Mouse (Mus musculus): ENCODE data around the gene Rngtt.
"Not testable (repeated sequence)": the region's sequence is repeated elsewhere in the genome, so short reads cannot be mapped to it uniquely, and the experiment has no call there.

Gene Rngtt

DNA sequence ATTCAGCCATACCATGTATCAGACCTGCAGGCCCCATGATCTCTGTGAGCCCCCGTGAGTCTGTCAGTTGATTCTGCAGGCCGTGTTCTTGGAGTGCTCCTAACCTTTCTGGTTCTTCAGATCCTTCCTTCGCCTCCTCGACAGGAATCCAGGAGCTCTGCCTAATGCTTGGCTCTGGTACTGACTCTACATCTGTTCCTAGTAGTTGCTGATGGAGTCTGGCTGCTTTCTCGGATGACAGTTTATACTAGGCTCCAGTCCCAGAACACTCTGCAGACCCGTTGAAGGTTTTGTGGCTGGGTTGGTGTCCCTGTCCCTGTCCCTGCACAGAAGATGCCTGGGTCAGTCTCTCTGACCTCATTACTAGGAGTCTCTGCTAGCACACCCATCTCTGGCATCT, 131.8 kb downstream of the Rngtt start:
- DNase-seq (ENCODE audit: low read depth, low spot score), result no peak

- no peak for DNase-seq (ENCODE audit: low read depth, low spot score)
Measured at GRCm38 (mm10) chr4:33446265-33446664, 136.2 kb downstream of the Rngtt start.

DNA sequence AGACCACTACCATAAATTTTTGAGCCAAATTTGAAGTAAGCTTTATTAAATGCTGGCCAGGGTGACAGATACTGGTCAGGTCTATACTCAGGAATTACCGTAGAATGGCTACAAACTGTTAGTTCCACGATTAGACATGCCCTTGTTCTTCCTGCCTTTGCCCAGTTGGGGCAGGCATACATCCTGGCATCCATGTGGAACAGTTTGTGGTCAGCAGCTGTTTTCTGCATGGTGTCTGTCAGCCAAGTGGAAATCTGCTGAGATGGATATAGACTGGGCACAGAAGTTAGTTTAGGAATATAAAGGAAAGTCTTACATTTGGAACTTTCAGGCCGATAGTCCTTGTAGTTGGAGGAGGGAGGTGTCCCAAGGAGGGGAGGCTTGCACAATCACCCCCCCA, 136.8 kb downstream of the Rngtt start:
- no peak for DNase-seq (ENCODE audit: low read depth, low spot score)

DNA sequence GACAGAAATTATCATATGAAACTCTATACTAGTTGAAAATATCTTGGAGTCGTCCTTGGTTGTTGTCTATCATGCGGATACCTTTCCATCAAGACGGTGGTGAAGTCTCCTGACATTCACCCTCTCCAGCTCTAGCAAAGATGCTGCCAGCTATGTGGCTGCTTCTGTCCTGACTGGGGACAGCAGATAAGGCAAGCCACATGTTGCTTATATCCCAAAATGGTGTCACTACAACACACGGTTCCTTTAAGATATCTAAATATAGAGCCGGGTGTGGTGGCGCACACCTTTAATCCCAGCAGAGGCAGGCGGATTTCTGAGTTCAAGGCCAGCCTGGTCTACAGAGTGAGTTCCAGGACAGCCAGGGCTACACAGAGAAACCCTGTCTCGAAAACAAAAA, 140.2 kb downstream of the Rngtt start:
- not testable (repeated sequence) for DNase-seq (ENCODE audit: low read depth, low spot score)

DNA sequence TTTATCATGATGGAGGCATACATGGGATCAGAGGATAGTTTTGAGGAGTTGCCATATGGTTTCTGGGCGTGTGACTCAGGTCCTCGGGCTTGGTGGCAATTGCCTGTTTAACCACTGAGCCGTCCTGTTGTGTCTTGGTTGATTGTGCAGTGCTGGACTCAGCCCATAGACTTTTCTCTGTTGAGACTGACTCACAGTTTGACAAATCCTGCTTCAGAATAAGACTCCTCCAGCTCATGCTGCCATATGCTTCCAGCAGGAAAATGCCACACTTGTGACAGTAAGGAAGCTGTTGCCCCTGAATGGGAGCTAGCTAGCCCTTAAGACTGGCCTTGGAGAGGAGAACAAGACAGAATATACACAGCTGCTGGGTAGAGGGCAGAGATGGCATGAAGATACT, 149.7 kb downstream of the Rngtt start:
- no peak for DNase-seq (ENCODE audit: low read depth, low spot score)

- DNase-seq (ENCODE audit: low read depth, low spot score), result no peak
Measured at GRCm38 (mm10) chr4:33464432-33464831, 154.3 kb downstream of the Rngtt start.

GRCm38 (mm10) chr4:33465871-33466270, 155.8 kb downstream of the Rngtt start:
- DNase-seq (ENCODE audit: low read depth, low spot score), result no peak

DNA sequence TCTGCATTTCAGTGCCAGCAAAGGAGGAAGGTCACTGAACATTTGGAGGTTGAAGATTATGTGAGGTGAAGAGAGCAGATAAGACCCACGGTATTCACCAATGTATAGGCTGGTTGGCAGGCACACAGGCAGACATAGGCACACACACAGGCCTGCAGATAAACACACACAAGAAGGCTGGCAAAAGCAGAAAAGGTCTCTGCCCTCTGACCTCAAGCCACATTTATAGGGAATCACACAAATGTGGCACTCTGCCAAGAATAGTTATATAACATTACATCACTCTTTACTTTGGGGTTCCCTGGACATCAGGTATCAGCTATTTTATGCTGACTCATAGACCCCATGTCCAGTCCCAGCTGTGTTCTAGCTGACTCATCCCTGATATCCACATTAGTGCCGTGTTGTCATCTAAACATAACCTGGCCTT, 156.9 kb downstream of the Rngtt start:
- no peak for DNase-seq (ENCODE audit: low read depth, low spot score)

DNA sequence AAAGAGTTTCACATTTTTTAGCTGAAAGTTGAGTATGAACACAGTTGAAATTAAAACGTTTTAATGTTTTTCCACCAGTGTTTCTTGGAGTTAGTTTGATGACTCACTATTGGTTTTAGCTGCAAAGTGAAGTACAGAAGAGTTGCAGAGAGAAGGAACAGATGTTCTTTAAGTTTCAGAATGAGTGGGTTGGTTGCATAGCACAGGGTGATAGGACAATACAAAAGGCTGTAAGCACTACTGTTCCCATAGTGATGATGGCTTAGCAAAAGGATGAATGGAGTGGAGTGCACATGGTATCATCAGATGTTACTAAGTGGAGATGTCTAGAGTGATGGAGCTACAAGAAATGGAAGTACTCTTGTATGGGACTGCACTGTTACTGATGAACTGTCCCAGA, 157.5 kb downstream of the Rngtt start:
- peak; percentile 16 for DNase-seq (ENCODE audit: low read depth, low spot score)

GRCm38 (mm10) chr4:33468151-33468550, 158.0 kb downstream of the Rngtt start:
- DNase-seq (ENCODE audit: low read depth, low spot score), result no peak

- DNase-seq (ENCODE audit: low read depth, low spot score), result no peak
Measured at GRCm38 (mm10) chr4:33470671-33471302, 160.7 kb downstream of the Rngtt start.

DNA sequence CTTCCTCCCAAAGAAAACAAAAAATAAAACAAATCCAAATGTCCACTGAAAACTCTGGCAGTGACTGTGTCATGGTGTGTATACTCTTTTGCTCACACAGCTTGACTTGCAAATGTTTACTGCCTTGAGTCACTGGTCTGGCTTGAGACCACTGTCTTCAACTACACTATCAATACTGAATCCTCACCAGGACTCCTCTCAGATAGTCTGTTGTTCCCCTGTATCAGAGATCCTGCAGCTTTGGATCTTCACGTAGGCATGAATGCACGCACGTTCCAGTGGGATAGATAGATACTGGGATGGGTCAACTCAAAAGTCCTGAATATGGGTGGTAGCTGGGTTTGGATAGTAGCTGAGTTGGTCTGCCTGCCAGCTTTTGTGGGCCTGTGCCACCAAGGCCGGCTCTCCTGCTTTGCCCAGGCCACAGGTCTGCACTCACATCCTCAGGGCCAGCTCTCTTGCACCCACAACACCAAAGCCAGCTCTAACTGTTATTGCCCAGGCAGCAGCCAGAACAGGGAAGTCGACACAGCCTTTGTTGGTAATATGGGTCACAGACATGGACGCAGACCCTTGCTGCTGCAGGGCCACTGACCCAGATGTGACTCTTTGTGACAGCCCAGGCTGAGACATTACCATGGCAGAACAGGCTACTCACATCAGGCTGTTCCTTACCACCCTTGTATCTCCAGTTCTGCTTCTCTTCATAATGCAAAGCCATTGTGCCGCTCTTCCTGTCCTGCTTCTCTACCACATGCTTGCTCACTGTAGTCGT, 168.1 kb downstream of the Rngtt start:
- DNase-seq (ENCODE audit: low read depth, low spot score), result no peak

- no peak for DNase-seq (ENCODE audit: low read depth, low spot score)
Measured at GRCm38 (mm10) chr4:33481721-33482120, 171.6 kb downstream of the Rngtt start.

- DNase-seq (ENCODE audit: low read depth, low spot score), result no peak
Measured at GRCm38 (mm10) chr4:33486050-33486449, 175.9 kb downstream of the Rngtt start.

GRCm38 (mm10) chr4:33491108-33491507, 181.0 kb downstream of the Rngtt start:
- no peak for DNase-seq (ENCODE audit: low read depth, low spot score)

- no peak for DNase-seq (ENCODE audit: low read depth, low spot score)
Measured at GRCm38 (mm10) chr4:33494377-33494776, 184.3 kb downstream of the Rngtt start.

DNA sequence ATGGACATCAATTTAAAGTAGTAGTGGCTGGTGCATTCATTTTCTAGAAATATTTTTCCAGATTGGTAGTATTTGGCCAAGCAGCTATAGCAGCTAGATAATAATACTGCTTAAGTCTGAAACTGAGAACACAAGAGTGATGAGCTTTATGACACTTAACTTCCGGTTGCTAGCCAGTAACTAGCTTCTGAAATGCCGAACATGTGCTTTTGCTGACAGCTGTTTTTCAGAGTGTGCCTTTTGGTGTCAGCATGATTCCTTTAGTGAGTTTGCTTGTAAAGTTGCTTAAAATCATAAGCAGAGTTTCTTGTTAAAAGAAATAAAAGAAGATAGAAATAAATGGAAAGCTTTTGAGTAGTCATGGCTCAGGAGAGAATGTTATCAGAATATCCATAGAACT, 186.9 kb downstream of the Rngtt start:
- peak; percentile 3 for DNase-seq (ENCODE audit: low read depth, low spot score)

DNA sequence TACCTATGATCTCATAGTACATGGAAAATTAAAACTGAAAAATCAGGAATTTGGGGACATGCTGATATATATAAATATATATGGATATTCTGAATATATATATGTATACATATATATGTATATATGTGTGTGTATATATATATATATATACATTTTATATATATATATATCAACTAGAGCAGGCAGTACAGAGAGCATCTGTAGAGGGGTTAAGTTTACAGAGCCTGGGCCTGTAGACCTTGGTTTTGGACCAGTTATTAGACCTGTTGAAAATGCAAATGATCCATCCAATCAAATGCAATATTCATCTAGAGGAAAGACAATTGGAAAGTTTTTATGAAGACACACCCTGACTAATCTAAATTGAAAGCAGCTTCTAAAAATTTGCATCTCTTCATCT, 187.5 kb downstream of the Rngtt start:
- no peak for DNase-seq (ENCODE audit: low read depth, low spot score)

DNA sequence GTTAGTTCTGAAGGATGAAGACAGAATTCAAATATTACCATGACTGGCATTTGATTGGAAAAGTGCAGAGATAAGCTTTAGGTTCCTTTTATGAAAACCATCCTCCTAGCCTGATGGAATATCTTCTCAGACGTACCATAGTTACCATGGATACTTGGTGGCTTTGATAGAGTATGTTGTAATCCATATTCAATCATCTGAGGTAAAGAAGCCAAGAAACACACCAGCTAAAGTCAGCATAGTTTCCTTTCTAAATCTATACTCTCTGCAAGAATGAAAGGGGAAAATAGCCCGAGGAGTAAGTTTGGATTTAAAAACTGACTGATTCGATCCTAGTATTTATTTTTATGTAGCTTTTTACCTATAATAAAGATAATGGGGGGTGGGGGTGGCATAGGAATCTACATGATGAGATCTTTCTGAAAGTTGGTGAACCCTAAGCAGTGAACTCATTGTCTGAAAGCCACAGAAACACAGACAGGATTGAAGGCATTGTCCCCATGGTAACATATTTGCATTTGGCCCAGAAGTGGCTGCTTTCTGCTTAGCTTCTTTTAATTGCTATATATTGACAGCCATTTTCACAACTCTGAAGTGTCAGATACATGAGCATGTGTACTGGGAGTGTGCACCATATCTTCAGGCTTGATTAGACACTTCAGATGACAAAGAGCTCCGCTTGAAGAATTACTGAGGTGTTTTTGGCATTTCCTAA, 188.2 kb downstream of the Rngtt start:
- no peak for DNase-seq (ENCODE audit: low read depth, low spot score)

DNA sequence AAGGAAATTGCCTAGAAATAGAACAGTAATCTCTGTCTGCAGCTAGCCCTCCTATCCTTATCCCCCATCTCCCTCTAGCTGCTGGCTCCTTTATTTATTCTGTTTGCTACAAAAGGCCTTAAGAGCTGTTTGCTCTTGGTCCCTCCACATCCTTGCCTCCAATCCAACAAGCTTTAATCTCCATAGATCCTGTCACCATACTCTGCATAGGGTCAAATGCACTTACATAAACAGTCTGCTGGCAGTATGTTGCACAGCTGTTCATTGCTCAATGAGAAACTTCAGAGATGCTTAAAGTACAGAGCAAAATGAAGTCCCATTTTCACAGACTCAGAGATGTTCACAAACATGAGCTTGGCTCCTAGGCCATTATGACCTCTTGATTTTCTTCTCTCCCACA, 196.5 kb downstream of the Rngtt start:
- DNase-seq (ENCODE audit: low read depth, low spot score), result no peak

- no peak for DNase-seq (ENCODE audit: low read depth, low spot score)
Measured at GRCm38 (mm10) chr4:33510544-33510943, 200.4 kb downstream of the Rngtt start.

- DNase-seq (ENCODE audit: low read depth, low spot score), result no peak
Measured at GRCm38 (mm10) chr4:33513421-33513820, 203.3 kb downstream of the Rngtt start.
